In the genomic region with DNA sequence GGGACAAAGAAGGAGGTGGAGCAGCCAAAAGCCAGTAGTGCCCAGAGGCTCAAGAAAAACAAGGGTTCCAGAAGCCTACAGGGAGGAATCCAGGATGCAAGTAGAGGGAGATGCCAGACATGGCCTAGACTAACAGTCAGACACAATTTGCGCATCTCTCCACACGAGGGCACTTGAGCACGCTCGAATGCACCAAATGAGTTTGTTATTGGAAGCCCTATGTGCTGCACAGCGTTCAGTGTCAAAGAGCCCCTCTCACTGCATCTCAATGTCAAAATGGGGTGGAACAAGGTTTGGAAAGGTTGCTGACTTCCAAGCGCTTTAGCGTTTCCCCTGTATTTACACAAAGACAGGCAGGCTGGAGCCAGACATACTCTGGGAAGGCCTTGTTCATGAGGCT, we compare ENCODE assay signal across 10 mouse cellular contexts.
DNase-seq lines count a peak whose midpoint lies in the region; ATAC-seq lines count a peak whose summit lies in the region.
"Had no signal": no experiment of that assay in that cellular context is flagged by ENCODE, and none has a peak within 500 bp of the region (broad histone marks: within the 10 kb centered on the region; RNA-seq: fewer than 3 reads in every experiment).

No protein-coding gene starts in this region.

- no peak overlapping the region for H3K27ac ChIP-seq in heart, embryonic 12.5 days (ENCODE audit: poor library complexity, severe bottlenecking)
- H3K27ac ChIP-seq in hindbrain, embryonic 10.5 days: no peak overlapping the region
- H3K27ac ChIP-seq in limb, embryonic 10.5 days: no peak overlapping the region
- H3K27ac ChIP-seq: embryonic facial prominence, embryonic 13.5 days; liver, embryonic 13.5 days had no signal

- 28% methylated on average over 7 of the region's 7 CpGs for WGBS in heart, embryonic 12.5 days
- 27% methylated on average over 7 of the region's 7 CpGs for WGBS in hindbrain, embryonic 10.5 days
- 34% methylated on average over 7 of the region's 7 CpGs for WGBS in limb, embryonic 10.5 days

- ATAC-seq in heart, embryonic 12.5 days (ENCODE audit: insufficient number of reproducible peaks, low FRiP score): no peak

- H3K9ac ChIP-seq in heart, embryonic 12.5 days: no peak overlapping the region
- H3K9ac ChIP-seq: embryonic facial prominence, embryonic 13.5 days; liver, embryonic 13.5 days had no signal

- H3K4me1 ChIP-seq in heart, embryonic 12.5 days (replicated peaks): peaks cover 6% of the 10 kb centered on the region
- H3K4me1 ChIP-seq in hindbrain, embryonic 10.5 days (replicated peaks): peaks cover 20% of the 10 kb centered on the region
- peaks cover 14% of the 10 kb centered on the region for H3K4me1 ChIP-seq in limb, embryonic 10.5 days
- H3K4me1 ChIP-seq: liver, embryonic 13.5 days had no signal

- peaks cover 41% of the 10 kb centered on the region for H3K27me3 ChIP-seq in heart, embryonic 12.5 days (replicated peaks)
- peaks cover 21% of the 10 kb centered on the region for H3K27me3 ChIP-seq in hindbrain, embryonic 10.5 days (ENCODE audit: insufficient read depth, poor library complexity, severe bottlenecking)
- H3K27me3 ChIP-seq in limb, embryonic 10.5 days (ENCODE audit: low read depth, poor library complexity, severe bottlenecking): peaks cover 47% of the 10 kb centered on the region

- H3K4me3 ChIP-seq in heart, embryonic 12.5 days: no peak overlapping the region
- no peak overlapping the region for H3K4me3 ChIP-seq in hindbrain, embryonic 10.5 days
- H3K4me3 ChIP-seq in limb, embryonic 10.5 days: no peak overlapping the region
- H3K4me3 ChIP-seq: liver, embryonic 13.5 days had no signal

- DNase-seq in heart, adult 11 months: peak; percentile 78
- DNase-seq in cerebellum, postnatal 25 days: peak; percentile 84 to 87
- peak; percentile 55 for DNase-seq in hindbrain, embryonic 10.5 days (ENCODE audit: low spot score)
- peak; percentile 32 for DNase-seq in limb, embryonic 10.5 days (ENCODE audit: low spot score)
- DNase-seq in right cerebral cortex, postnatal 36 days (ENCODE audit: low spot score in 2 of 2): peak; percentile 62 to 69
- DNase-seq in spleen, postnatal 36 days (ENCODE audit: low spot score in 2 of 2): no peak
- DNase-seq in lung, postnatal 25 days (ENCODE audit: low spot score): no peak
- DNase-seq: liver, embryonic 13.5 days had no signal

- no peaks in the 10 kb centered on the region for H3K9me3 ChIP-seq in heart, embryonic 12.5 days (replicated peaks)
- H3K9me3 ChIP-seq in hindbrain, embryonic 10.5 days: no peaks in the 10 kb centered on the region
- H3K9me3 ChIP-seq in limb, embryonic 10.5 days (replicated peaks): no peaks in the 10 kb centered on the region
- H3K9me3 ChIP-seq: embryonic facial prominence, embryonic 13.5 days; liver, embryonic 13.5 days had no signal

- no peak overlapping the region for H3K4me2 ChIP-seq in heart, embryonic 12.5 days
- H3K4me2 ChIP-seq: liver, embryonic 13.5 days had no signal

- no peaks in the 10 kb centered on the region for H3K36me3 ChIP-seq in heart, embryonic 12.5 days
- H3K36me3 ChIP-seq in hindbrain, embryonic 10.5 days: no peaks in the 10 kb centered on the region
- no peaks in the 10 kb centered on the region for H3K36me3 ChIP-seq in limb, embryonic 10.5 days
- H3K36me3 ChIP-seq: embryonic facial prominence, embryonic 13.5 days; liver, embryonic 13.5 days had no signal

Comparison
In these comparisons a context has a peak if more than half of its experiments do, and no peak if none do; other contexts are left out.
1. DNase-seq: peak in heart, adult 11 months (single experiment), cerebellum, postnatal 25 days (2 of 2), hindbrain, embryonic 10.5 days (single experiment), limb, embryonic 10.5 days (single experiment) and right cerebral cortex, postnatal 36 days (2 of 2); none in spleen, postnatal 36 days (0 of 2) and lung, postnatal 25 days (single experiment).